Mouse (Mus musculus) adrenal gland, postnatal 14 days (tissue): ENCODE data around the gene Trim45. TPM values are rescaled to one million over a fixed set of nuclear protein-coding genes. Genes with fewer than 3 reads are reported as not detected.
A peak's percentile ranks its signal among the peaks of the same experiment; 100 is the strongest.

ENCODE experiments used
- DNase-seq: peaks from one replicate; pipeline ENCODE4 v3.0.0; 2021; ENCODE audit warnings: mixed read lengths
- total RNA-seq: library from RNA; stranded (reverse); gene quantifications from 2 replicates; pipeline ENCODE4 v1.2.3, GENCODE M21; 2021

Trim45 gene
- total RNA-seq, 1 experiment from 2014 or later = 3.0 TPM

DNA sequence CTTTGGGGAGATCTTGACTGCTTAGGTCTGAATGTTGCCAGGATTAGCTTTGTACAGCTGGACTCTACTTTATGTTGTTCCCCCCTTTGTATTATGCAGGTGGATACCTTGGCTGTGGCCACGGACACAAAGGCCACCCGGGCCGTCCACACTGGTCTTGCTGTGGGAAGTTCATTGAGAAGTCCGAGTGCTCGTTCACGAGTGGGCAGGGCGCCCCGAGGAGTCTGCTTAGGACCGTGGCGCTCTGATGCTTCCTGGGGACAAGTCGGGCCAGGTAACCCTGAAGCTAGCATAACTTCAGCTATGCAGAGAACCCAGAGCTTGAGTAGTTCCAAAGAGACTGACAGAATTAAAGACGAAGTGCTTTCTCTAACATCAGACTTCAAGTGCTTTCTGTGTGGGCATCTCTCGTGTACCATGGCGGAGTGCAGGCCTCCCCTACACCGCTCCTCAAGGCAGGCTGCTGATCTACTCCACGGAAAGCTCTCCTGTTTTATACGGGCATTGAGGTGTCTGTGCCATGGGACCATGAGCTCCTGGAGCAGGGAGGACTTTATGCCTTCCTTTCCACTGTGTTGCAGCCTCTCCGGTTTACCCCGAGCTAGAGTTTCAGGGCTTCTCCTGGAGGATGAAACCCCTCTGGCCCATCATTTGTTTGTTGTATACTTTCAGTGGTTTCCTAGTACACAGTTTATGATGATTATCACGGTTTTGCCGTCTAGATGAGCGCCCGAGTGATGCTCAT is 9.5 kb downstream of the Trim45 start:
- no peak for DNase-seq

DNA sequence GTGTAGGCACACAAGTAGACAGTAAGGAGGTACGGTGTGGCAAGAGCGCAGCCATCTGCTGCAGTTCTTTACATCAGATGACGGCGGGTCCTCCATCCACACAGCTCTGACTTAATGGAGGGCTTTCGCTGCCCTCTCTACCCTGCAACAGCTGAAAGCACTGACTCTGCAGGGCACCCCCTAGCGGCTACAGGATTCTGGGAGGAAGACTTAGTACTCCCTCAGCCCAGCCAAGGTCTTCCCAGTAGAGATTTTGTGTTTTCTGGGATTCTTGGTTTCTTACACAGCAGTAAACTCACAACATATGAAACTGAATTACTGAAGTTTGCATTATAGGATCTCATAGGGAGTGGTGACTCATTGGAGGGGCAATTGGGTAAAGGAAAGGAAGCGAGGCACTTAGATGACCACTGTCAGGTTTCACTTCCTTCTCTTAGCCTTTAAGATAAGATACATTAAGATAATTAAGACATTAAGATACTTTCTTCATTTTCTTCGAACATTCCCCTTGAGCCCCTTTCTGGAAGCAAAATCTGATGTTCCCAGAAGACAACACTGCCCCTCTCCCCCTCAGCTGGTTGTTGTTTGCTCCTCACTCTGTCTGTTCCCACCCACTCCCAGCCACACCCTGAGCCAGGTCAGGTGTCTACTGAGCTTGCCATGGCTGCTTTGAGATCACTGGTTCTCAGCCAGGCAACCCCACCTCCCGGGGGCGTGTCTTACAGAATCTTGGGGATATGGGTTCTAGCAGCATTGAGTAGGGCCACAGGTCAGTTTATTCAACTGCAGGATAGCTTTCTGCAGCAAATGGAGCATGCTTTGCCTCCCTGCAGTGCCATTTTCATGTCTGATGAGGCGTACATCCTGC is 10.3 kb downstream of the Trim45 start:
- DNase-seq = peak; percentile 38

- DNase-seq = no peak
Observed at GRCm38 (mm10) chr3:100935521-100935920, 13.5 kb downstream of the Trim45 start.

GRCm38 (mm10) chr3:100936201-100936600 is 14.2 kb downstream of the Trim45 start:
- DNase-seq = peak; percentile 0

DNA sequence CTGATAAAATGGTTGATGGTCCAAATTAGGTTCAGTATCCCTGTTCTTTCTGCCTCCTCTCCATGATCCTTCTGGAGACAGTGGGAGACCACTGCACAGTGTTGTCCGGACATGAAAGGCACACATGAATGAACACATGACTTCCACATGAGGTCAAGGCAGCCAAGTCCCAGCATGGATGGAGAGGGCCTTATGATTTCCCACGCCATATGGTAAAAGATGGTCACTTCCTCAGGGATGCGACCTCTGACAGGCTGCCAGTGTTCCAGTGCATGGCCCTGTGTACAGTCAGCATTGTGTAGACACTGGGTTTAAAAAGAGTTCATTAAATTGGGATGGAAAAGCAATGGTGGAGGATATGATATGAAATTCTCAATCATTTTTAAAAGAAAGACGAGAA is 16.2 kb downstream of the Trim45 start:
- no peak for DNase-seq

DNA sequence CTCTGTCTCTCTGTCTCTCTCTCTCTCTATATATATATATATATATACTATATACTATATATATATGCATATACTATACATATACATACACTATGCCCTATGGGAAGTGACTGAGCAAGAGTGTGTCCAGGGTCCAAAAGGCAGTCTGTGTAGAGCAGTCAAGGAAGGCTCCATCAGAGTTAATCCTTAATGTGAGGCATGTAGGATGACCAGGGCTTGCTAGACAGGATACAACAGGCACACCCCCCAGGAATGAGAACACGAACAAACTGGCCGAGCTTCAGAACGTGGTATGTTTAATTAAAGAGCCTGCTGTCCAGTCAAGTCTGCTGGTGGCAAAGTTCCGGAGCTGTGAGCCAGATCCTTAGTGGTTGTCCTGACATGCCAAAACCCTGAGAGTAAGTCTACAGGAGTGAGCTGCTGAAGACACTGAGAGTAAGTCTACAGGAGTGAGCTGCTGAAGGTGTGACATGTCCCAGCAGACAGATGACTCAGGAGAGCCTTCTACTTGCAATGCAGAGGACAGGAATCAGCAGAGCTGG is 18.6 kb downstream of the Trim45 start:
- no peak for DNase-seq

DNA sequence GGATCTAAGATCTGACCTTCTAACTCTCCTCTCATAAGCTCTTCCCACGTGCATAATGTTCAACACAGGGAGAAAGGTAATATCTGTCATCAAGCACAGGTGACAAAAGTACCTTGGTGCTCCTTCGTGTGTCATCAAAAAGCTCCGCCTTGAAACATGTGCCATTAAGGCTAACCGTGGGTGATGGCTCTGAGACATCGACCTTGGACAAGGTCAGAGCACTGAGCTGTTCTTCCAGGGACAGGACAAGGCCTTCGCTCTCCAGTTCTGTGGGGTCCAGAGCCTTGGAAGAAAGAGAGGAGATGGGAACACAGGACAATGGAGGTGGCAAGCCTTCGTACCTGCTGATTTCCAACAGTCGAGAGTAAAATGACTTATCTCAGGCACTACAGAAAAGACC is 25.3 kb downstream of the Trim45 start:
- DNase-seq = peak; percentile 24

GRCm38 (mm10) chr3:100951531-100951930 is 29.5 kb downstream of the Trim45 start:
- DNase-seq = no peak

GRCm38 (mm10) chr3:100954616-100955015 is 32.6 kb downstream of the Trim45 start:
- no peak for DNase-seq

- DNase-seq = no peak
Observed at GRCm38 (mm10) chr3:100961007-100961406, 39.0 kb downstream of the Trim45 start.

- no peak for DNase-seq
Observed at GRCm38 (mm10) chr3:100961501-100961900, 39.5 kb downstream of the Trim45 start.

DNA sequence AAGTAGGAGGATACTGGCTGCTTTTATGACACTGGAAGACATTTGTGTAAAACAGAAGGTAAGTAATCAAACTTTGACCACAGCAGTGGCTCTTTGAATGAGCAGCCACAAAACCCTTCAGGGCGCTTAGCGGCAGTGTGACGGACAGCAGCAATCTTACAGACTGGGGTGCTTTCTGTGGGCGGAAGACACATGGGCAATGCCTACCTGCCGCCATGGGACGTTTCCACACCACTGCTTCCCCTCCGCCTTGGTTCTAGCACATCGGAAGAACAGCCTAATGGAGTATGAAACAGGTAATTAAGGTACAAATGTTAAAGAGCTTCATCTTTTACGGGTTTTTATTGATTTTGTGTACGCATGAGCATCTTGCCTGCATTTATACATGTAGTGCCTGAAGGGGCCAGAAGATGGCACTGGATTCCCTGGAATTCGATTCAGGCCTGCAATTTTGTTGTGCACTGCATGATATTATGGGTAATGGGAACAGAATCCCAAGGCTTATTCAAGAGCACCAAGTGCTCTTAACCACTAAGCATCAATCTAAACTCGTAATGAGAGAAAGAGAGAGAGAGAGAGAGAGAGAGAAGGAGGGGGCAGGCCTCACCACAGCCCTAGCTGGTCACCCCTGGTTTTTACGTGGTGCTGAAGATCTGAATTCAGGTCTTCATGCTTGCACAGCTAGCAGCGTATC is 42.0 kb downstream of the Trim45 start:
- DNase-seq = peak; percentile 28

- DNase-seq = peak; percentile 96
Observed at GRCm38 (mm10) chr3:100969176-100969917, 47.3 kb downstream of the Trim45 start, which contains the start of gene Ttf2. Gene Ttf2 (minus strand): TSS chr3:100969663.

DNA sequence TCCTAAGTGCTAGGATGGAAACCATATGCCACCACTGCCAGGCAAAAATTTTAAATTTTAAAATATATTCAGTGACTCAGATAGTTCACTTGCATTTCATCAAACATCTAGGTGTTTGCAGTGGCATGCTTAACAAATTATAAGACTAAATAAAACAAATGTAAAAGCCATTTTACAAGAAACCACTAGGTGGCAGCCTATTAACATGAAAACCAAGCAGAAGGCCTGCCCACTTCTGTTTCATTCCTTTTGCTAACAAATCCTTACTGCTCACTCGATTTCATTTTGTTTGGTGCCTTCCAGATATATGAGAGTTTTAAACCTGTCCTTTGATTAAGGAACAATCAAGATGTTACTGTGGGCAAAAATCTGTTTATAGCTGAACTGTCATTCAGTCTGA is 51.9 kb downstream of the Trim45 start:
- peak; percentile 38 for DNase-seq

- no peak for DNase-seq
Observed at GRCm38 (mm10) chr3:100979290-100979689, 57.3 kb downstream of the Trim45 start.

Other genes with a start within 250 kb of the Trim45 start
- 89.6 and 90.3 TPM in 2 replicates for gene Man1a2, start 236.7 kb upstream of the Trim45 start, total RNA-seq
- 0.37 and 0.41 TPM in 2 replicates for gene Vtcn1, start 96.7 kb upstream of the Trim45 start, total RNA-seq
- gene Ttf2, start 47.5 kb downstream of the Trim45 start, total RNA-seq = 9.5 and 10.7 TPM in 2 replicates
- gene Cd101, start 107.4 kb downstream of the Trim45 start, total RNA-seq = 0.15 and 0.30 TPM in 2 replicates
- gene Ptgfrn, start 188.1 kb downstream of the Trim45 start, total RNA-seq = 32.1 and 33.3 TPM in 2 replicates